Mouse (Mus musculus) heart, postnatal 14 days (tissue): ENCODE measurements around the gene Gm8439. TPM values are rescaled to one million over a fixed set of nuclear protein-coding genes. Genes with fewer than 3 reads are reported as not detected.
A peak's percentile ranks its signal among the peaks of the same experiment; 100 is the strongest.
"Not testable (repeated sequence)": the region's sequence is repeated elsewhere in the genome, so short reads cannot be mapped to it uniquely, and the experiment has no call there.

ENCODE experiments used
- DNase-seq, 2 experiments: peaks; one replicate each; pipeline ENCODE4 v3.0.0; 2021 to 2022
- intact Hi-C: fragments of 180-260 bp; cut with DNase I; formaldehyde crosslinking; loops from one replicate; pipeline ENCODE4 v1.15.1; 2025
- long read RNA-seq, 2 experiments: library from polyadenylated mRNA; stranded (forward); transcript quantifications; one replicate each; pipeline ENCODE4 v2.0.0; 2021
- total RNA-seq, 2 experiments: library from RNA; stranded (reverse); gene quantifications; 2 replicates each; pipeline ENCODE4 v1.2.3; 2021

The Gm8439 gene
- not detected for total RNA-seq
- long read RNA-seq, experiment 1, result 0 reads
- long read RNA-seq, experiment 2, result 0 reads

GRCm38 (mm10) chr4:120588445-120588844, at the start of gene Gm8439:
Gm8439 (plus strand) TSS chr4:120588745.
- intact Hi-C loops, result loop anchor here (10.0 kb wide), 1 partner anchor 326 kb away; no protein-coding TSS in a partner anchor
- no peak for DNase-seq

DNA sequence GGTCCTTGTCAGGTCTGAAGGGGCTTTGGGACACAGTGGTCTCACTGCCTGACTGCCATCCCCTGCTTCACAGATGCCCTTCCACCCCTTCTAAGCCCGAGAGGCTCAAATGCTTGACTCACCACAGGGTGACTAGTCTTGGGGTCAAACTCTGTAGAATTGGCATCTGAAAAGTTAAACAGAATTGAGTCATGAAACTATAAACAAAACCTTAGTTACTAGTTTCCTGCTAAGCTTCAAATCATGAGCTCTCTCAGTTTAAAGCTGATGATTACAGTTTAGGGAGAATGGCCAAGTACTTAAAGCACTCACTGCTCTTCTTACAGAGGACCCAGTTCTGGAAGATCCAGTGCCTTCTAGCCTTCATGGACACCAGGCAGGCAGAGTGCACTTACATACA, 43.6 kb upstream of the Gm8439 start:
- DNase-seq, result no peak
- intact Hi-C loops, result no loop called here

GRCm38 (mm10) chr4:120556592-120556991, 32.0 kb upstream of the Gm8439 start:
- intact Hi-C loops, result no loop called here
- no peak for DNase-seq

DNA sequence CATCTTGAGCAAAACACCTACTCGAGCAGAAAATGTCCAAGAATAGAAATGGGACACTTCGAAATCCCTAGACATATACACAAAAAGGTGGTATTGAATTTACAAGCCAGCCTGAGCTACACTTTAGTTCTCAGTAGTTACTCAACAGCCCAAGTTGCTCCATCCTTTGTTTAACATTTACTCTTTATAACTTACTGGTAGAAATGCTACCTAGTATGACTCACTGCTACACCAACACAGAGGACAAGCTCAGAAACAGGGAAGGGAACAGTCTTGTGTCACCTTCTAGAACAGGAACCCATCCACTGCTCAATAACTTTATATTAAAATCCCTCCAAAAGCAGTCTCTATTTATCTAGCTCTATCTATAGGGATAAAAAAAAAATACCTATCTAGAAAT, 22.8 kb upstream of the Gm8439 start:
- intact Hi-C loops, result no loop called here
- no peak for DNase-seq

DNA sequence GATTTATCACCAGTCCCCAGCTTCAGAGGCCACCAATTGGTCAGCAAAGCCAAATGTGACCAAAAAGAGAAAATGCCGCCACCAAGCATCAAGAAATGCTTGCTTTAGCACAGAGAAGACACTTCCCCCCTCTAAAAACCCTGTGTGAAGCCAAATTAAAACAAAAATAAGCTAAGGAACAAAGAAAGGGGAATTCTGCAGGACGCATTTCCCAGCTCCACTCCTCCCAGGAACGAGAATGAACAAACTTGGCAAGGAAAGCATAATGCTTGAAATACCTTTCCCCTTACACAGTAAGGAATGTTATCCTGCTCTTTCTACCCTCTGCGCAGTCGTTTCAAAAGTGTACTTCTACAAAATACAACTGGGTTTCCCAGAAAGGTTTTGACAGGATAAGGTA, 20.5 kb upstream of the Gm8439 start:
- intact Hi-C loops, result no loop called here
- peak in 1 of 2 experiments; percentile 22 for DNase-seq

DNA sequence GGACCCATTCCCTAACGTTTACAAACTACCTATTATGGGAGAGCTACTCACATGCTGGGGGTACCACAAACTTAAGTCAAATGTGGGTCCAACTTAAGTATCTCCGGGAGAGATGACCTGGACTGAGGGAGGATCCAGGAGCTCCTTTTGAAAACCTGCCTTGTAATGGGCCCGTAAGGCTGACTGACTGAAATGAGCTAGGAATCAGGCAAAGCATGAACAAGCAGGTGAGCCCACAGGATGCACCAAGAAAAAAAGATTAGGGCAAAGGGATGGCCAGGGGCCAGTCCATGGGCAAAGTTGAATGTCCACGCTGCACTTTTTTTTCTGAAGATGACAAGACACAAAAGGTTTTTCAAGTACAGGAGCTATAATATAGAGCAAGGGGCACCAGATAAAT, 19.5 kb upstream of the Gm8439 start:
- intact Hi-C loops, result no loop called here
- peak in 1 of 2 experiments; percentile 15 for DNase-seq

GRCm38 (mm10) chr4:120569486-120570437, 18.8 kb upstream of the Gm8439 start, which contains the start of gene Ctps:
Ctps (minus strand) TSS chr4:120570276.
- intact Hi-C loops, result loop anchor here (2.0 kb wide), 1 partner anchor 255 kb away; no protein-coding TSS in a partner anchor
- peak; percentile 95 for DNase-seq

- peak in 1 of 2 experiments; percentile 7 for DNase-seq
- intact Hi-C loops, result loop anchor here (2.0 kb wide), 1 partner anchor 254 kb away; no protein-coding TSS in a partner anchor
These were observed 18.0 kb upstream of the Gm8439 start for GRCm38 (mm10) chr4:120570438-120571069.

- intact Hi-C loops, result loop anchor here (2.0 kb wide), 1 partner anchor 254 kb away; no protein-coding TSS in a partner anchor
- DNase-seq, result no peak
These were observed 17.5 kb upstream of the Gm8439 start for GRCm38 (mm10) chr4:120571070-120571464.

- intact Hi-C loops, result loop anchor here (2.0 kb wide), 1 partner anchor 253 kb away; no protein-coding TSS in a partner anchor
These were observed 16.9 kb upstream of the Gm8439 start for GRCm38 (mm10) chr4:120571691-120572090.

GRCm38 (mm10) chr4:120580894-120581293, 7.7 kb upstream of the Gm8439 start:
- intact Hi-C loops, result loop anchor here (10.0 kb wide), 1 partner anchor 334 kb away; no protein-coding TSS in a partner anchor
- no peak for DNase-seq

More at GRCm38 (mm10) chr4:120571691-120572090, 16.9 kb upstream of the Gm8439 start:
- no peak for DNase-seq

DNA sequence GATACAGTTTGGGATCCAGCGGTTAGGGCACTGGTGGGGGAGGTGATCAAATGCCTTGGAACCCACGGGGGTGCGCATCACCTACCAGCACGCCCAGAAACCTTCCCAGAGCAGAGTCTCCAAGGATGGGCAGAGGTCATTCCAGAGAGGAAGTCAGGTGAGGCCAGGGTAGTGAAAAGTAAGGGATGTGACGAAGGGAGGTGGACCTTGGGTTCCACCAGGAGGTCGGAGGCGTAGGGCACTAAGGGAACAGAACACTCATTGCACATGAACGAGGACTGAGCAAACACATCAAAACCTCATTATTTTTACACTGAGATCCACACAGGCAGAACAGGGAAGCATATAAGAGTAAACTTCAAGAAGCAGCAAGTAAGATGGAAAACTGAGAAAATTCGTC, 6.8 kb upstream of the Gm8439 start:
- DNase-seq, result no peak
- intact Hi-C loops, result loop anchor here (10.0 kb wide), 1 partner anchor 333 kb away; no protein-coding TSS in a partner anchor

DNA sequence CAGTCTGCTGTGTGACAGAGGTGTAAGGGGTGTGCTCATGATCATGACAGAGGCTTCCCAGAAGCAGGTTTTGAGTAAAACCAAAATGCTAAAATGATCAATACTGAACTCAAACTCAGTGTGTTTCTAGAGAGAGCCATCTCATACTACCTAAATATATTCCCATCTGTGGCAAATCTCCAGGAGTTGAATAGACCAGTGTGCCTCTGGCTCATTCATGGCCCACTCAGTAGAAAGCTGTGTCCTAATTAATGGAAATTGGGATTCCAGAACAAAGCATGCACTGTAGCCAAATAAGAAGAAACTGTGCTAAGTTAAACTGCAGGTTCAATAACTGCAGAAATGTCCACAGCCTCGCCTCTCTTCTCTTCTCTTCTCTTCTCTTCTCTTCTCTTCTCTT, 1.6 kb upstream of the Gm8439 start:
- intact Hi-C loops, result loop anchor here (10.0 kb wide), 1 partner anchor 328 kb away; no protein-coding TSS in a partner anchor
- DNase-seq, result no peak

DNA sequence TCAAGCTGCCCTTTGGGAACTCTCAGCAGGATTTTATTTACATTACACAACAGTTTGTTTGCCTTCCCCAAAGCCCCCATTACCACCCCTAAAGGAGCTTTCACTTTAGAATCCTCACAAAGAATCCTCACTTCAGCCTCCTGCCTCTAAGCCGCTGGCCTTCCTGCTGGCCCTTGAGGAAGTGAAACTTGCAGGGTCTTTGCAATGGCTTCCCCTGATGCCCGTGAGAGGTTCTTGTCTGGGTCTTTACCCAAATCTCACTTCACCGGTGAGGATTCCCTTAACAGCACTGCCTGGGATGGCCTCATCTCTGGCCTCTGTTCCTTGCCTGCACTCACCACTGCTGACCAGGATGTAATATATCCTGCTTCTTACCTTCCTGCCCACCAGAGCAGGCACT, 525 bp downstream of the Gm8439 start:
- intact Hi-C loops, result loop anchor here (1.0 to 10.0 kb wide), 2 partner anchors 93 to 326 kb away; no protein-coding TSS in a partner anchor
- no peak for DNase-seq

- DNase-seq, result peak; percentile 49 to 75
- intact Hi-C loops, result loop anchor here (1.0 to 10.0 kb wide), 4 partner anchors 77 to 325 kb away; partner anchors contain the start of gene Cited4
These were observed 1.4 kb downstream of the Gm8439 start for GRCm38 (mm10) chr4:120589815-120590422.

DNA sequence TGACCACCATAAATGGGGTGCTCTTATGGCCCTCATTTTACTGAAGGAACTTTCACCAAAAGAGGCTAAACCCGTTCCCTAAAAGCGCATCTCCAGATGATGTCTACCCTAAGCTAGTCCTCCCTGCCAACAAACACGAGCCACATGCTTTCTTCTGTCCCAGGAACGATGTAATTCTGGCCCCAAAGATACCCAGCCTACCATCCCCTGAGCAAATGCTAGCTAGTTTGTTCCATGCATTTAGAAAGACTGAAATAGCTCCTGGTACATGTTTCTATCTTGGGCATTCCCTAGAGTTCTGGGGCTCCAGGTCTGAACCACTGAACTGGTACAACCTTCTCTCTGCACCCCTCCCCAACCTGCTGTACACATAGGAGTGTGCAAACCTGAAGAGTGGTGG, 2.4 kb downstream of the Gm8439 start:
- no peak for DNase-seq
- intact Hi-C loops, result loop anchor here (5.0 to 10.0 kb wide), 2 partner anchors 76 to 294 kb away; partner anchors contain the start of gene Cited4

- not testable (repeated sequence) for DNase-seq
- intact Hi-C loops, result loop anchor here (10.0 kb wide), 1 partner anchor 289 kb away; no protein-coding TSS in a partner anchor
These were observed 7.7 kb downstream of the Gm8439 start for GRCm38 (mm10) chr4:120596210-120596609.

DNA sequence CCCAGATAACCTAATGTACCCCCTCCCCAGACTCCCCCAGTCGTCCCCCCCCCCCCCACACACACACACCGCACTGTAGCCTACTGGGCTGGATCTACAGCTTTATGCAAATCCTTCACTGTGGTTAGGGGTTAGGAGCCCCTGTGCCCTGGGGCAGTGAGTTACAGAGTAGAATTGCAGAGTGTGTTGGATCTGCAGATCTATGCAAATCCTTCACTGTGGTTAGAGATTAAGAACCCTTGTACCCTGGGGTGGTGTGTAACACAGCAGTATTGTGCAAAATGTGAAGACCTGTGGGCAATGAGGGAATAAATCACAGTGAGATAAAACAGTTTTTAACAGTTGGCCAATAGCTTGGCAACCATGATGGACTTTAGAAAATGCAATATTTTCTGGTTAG, 10.4 kb downstream of the Gm8439 start:
- DNase-seq, result no peak
- intact Hi-C loops, result loop anchor here (10.0 kb wide), 1 partner anchor 286 kb away; no protein-coding TSS in a partner anchor

DNA sequence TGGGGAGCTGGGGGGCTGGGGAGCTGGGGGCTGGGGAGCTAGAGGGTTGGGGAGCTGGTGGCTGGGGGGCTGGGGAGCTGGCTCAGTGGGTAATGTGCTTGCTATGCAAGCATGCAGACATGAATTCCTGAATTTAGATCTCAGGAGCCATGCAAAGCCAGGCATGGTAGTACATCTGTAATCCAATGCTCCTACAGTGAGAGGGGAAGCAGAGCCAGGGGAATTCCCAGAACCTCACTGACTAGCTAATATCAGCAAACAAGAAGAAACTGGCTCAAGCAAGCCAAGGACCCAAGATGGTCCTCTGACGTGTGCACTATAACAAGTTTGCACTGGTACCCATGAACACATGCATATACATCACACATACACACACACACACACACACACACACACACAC, 13.2 kb downstream of the Gm8439 start:
- DNase-seq, result no peak
- intact Hi-C loops, result no loop called here

DNA sequence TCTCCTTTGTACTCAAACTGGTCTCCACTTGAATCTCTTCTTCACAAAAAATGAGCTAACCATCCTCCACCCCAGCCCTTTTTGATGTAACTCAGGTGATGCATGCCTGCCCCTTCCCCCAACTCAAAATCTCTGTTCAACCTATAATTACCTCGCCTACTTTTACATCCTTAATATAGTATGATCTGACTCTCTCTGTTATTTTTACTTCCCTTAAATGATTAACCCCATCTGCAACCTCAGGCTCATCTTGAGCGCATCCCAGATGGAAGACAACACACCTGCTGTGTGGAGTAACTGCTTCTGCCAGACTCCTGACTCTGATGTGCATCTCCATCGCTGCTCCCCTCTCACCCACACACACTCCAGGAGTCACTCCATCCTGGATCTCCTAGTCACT, 14.1 kb downstream of the Gm8439 start:
- intact Hi-C loops, result no loop called here
- DNase-seq, result no peak
